Mouse (Mus musculus) liver, embryonic 12.5 days (tissue): ENCODE results near the gene Ccng2. TPM values are rescaled to one million over a fixed set of nuclear protein-coding genes. Genes with fewer than 3 reads are reported as not detected.

ENCODE experiments used
- ATAC-seq: fragments of 200-750 bp; cut with Nextera tagmentation; 2 replicates; pipeline ENCODE4 v1.8.0; 2017; ENCODE audit warnings: moderate number of reproducible peaks, mild to moderate bottlenecking, moderate library complexity
- H3K27ac ChIP-seq: fragments of 300-500 bp; sonication (generic); 2 replicates; pipeline ENCODE4 v1.5.1; 2016; ENCODE audit warnings: mild to moderate bottlenecking
- H3K27me3 ChIP-seq: fragments of 300-500 bp; sonication (generic); replicated peaks from 2 replicates; pipeline ENCODE4 v1.6.1; 2016; ENCODE audit warnings: mild to moderate bottlenecking, moderate library complexity
- H3K36me3 ChIP-seq: fragments of 300-500 bp; sonication (generic); 2 replicates; pipeline ENCODE4 v1.6.1; 2016; ENCODE audit warnings: mild to moderate bottlenecking, moderate library complexity
- H3K4me1 ChIP-seq: fragments of 300-500 bp; sonication (generic); 2 replicates; pipeline ENCODE4 v1.6.1; 2016
- H3K4me2 ChIP-seq: fragments of 300-500 bp; sonication (generic); 2 replicates; pipeline ENCODE4 v1.6.1; 2016; ENCODE audit warnings: mild to moderate bottlenecking, moderate library complexity
- H3K4me3 ChIP-seq: fragments of 300-500 bp; sonication (generic); 2 replicates; pipeline ENCODE4 v1.5.1; 2016; ENCODE audit warnings: mild to moderate bottlenecking, moderate library complexity
- H3K9ac ChIP-seq: fragments of 300-500 bp; sonication (generic); 2 replicates; pipeline ENCODE4 v1.6.1; 2016; ENCODE audit warnings: mild to moderate bottlenecking, moderate library complexity
- H3K9me3 ChIP-seq: fragments of 300-500 bp; sonication (generic); replicated peaks from 2 replicates; pipeline ENCODE4 v1.6.1; 2016; ENCODE audit warnings: mild to moderate bottlenecking, moderate library complexity
- WGBS: fragments of 180-500 bp; shearing (Covaris S2); methylation state at CpG from one replicate; pipeline ENCODE4 v1.1.7; 2016; ENCODE audit not compliant: insufficient replicate concordance; 5-methylcytosine and 5-hydroxymethylcytosine counted together
- polyA plus RNA-seq: library from polyadenylated mRNA; unstranded; fragments of >200 nt; fragmentation: Nextera tagmentation; extraction: Ambion mirVana; gene quantifications from 2 replicates; pipeline ENCODE4 v1.2.1, GENCODE M21; 2016

The Ccng2 gene
- polyA plus RNA-seq, 1 experiment from 2014 or later = 16.8 TPM

DNA sequence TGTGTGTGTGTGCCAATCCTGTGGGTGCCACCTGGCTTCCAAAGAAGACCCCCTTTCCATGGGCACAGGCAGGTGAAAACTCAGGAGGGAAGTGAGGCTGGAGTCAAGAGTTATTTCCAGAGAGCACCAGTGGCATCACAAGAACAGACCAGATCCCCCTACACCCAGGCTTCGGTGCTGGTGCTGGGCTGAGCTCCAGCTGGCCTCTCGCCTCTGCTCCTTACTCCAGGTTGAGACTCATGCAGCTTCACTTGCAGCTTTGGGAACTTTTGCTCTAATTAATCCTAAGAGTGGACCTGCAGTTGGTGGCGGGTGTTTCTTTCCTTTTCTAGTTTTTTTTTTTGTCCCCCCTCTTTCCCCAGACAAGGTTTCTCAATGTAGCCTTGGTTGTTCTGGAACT is 30.3 kb downstream of the Ccng2 start:
- H3K4me2 ChIP-seq = no peak overlapping the region
- no peak overlapping the region for H3K9ac ChIP-seq
- H3K27me3 ChIP-seq = no peaks in the 10 kb centered on the region
- ATAC-seq = no peak
- H3K4me3 ChIP-seq = no peak overlapping the region
- H3K4me1 ChIP-seq = no peaks in the 10 kb centered on the region
- H3K9me3 ChIP-seq = peaks cover 6% of the 10 kb centered on the region
- H3K36me3 ChIP-seq = no peaks in the 10 kb centered on the region
- no peak overlapping the region for H3K27ac ChIP-seq
- WGBS = 67% methylated on average over 3 of the region's 3 CpGs

DNA sequence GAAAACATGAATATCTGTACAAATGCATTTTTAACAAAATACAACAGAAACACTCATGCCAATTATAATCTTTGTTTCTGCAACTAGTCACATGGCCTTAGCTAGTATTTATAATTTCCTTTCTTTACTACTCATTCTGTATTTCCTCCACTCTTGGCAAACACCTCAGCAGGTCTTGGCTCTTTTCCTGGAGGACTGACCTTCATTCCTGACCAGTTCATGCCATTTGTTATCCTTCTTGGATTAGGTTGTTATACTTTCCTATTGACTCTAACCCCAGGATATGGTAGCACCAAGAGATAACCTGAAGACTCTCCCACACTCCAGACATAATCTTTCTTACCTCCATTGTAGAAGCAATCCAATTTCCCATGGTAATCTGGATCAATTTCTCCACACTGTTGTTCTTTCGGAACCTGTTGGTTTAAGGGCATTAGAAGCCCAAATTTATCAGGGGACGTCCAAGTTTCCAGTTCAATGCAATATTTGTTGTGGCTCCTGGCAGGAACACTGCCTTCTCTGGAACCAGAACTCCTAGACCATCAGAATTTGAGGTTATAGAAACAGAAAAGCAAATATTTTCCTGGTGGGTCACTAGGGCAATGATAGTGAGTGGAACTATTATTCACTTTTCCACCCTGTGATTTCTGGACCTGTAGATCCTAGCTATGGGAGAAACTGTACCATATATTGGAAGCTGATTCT is 38.2 kb downstream of the Ccng2 start:
- Histone ChIP-seq H3K4me2 (no peak overlapping the region), H3K27me3 (no peaks in the 10 kb centered on the region), H3K4me3 (no peak overlapping the region), H3K9ac (no peak overlapping the region), H3K9me3 (no peaks in the 10 kb centered on the region), H3K27ac (no peak overlapping the region), H3K4me1 (no peaks in the 10 kb centered on the region), H3K36me3 (no peaks in the 10 kb centered on the region)
- no peak for ATAC-seq
- WGBS = 61% methylated on average over 2 of the region's 2 CpGs

DNA sequence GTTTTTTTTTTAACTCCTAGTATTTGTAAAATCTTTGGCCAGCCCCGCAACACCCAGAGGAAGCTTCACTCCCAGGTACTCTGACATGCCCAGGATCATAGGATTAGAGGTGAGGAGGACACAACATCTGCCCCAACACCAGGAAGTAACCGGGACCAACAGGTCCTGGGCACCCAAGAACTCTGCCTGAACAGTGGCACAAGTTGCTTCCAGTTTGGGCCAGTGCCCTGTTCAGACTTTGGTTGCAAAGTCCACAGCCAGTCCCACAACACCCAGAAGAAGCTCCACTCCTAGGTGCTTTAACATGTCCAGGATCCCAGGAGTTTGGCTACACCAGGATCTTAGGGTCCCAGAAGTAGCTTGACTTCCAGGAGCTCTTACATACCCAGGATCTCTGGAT is 41.9 kb downstream of the Ccng2 start:
- H3K9me3 ChIP-seq = no peaks in the 10 kb centered on the region
- H3K4me1 ChIP-seq = no peaks in the 10 kb centered on the region
- ATAC-seq = no peak
- H3K27me3 ChIP-seq = no peaks in the 10 kb centered on the region
- no peak overlapping the region for H3K27ac ChIP-seq
- H3K4me2 ChIP-seq = no peak overlapping the region
- no peaks in the 10 kb centered on the region for H3K36me3 ChIP-seq
- H3K4me3 ChIP-seq = no peak overlapping the region
- 75% methylated on average over 2 of the region's 2 CpGs for WGBS
- no peak overlapping the region for H3K9ac ChIP-seq

DNA sequence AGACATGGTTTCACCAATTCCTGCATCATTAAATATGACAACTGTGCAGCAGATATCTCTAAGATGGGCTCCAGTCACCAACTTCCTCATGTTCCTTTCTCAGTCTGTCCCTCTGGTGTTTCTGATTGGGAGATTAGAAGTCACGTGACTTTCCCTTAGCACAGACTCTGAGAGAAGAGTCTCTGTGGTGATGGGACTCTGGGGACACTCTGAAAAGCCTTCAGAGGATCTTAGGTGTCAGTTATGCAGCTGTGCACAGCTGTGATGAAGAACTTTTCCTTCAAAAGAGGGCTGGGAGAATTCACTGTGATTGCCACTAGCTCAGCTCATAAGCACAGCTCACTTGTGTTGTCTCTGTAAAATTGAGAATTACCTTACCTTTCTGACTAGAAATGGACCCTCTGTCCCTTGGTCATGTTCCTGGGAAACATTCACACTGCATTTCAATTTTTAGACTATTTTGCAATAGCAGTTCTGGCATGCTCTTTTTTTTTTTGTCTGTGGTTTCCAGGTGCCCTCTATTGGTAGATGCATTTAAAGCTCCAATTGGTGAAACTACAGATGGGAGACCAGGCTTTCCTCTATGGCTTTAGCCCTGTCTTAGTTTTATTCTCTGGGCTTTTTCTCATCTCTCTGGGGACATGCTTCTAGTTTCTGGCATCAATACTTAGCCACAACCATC is 56.4 kb downstream of the Ccng2 start:
- 25% methylated on average over 1 of the region's 1 CpGs for WGBS
- Histone ChIP-seq H3K36me3 (no peaks in the 10 kb centered on the region), H3K4me3 (no peak overlapping the region), H3K27me3 (no peaks in the 10 kb centered on the region), H3K9ac (no peak overlapping the region), H3K9me3 (no peaks in the 10 kb centered on the region), H3K4me1 (no peaks in the 10 kb centered on the region), H3K4me2 (no peak overlapping the region), H3K27ac (no peak overlapping the region)
- no peak for ATAC-seq

Other genes with a start within 250 kb of the Ccng2 start
- gene Sowahb, start 222.2 kb upstream of the Ccng2 start, polyA plus RNA-seq = 0.36 and 0.50 TPM in 2 replicates
- gene Sept11, start 173.8 kb upstream of the Ccng2 start, polyA plus RNA-seq = 57.6 and 59.0 TPM in 2 replicates
- gene Ccni, start 60.8 kb upstream of the Ccng2 start, polyA plus RNA-seq = 50.1 and 60.9 TPM in 2 replicates
- gene 2010109A12Rik, start 60.7 kb upstream of the Ccng2 start, polyA plus RNA-seq = 1.2 and 1.3 TPM in 2 replicates